Mouse (Mus musculus) lung, postnatal 0 days (tissue): ENCODE measurements around the gene Pcmtd2.

Experiments
- CTCF ChIP-seq: IDR thresholded peaks from 2 replicates; pipeline ENCODE4 v1.5.1; 2016; ENCODE audit warnings: antibody characterized with exemption, mild to moderate bottlenecking
- EP300 ChIP-seq: IDR thresholded peaks from 2 replicates; pipeline ENCODE4 v1.6.1; 2016; ENCODE audit warnings: antibody characterized with exemption, mild to moderate bottlenecking, control low read depth

GRCm38 (mm10) chr2:181797672-181798071, 40.0 kb upstream of the Pcmtd2 start:
- TF ChIP-seq EP300 (no peak), CTCF (no peak)
